8 mouse cellular contexts compared by ENCODE assay signal in genomic region chr1:136175183-136175582, GRCm38 (mm10). TPM values are rescaled to one million over a fixed set of nuclear protein-coding genes. Genes with fewer than 3 reads are reported as not detected.
DNase-seq lines count a peak whose midpoint lies in the region; ATAC-seq lines count a peak whose summit lies in the region.

No protein-coding gene starts in this region.

- H3K9me3 ChIP-seq in stomach, embryonic 15.5 days, result no peaks in the 10 kb centered on the region

- WGBS in stomach, embryonic 15.5 days, result 27% methylated on average over 6 of the region's 6 CpGs

- H3K27ac ChIP-seq in stomach, embryonic 15.5 days, result peak overlapping the region; percentile 70; the same call in 1 of the 2 replicates

- H3K4me1 ChIP-seq in stomach, embryonic 15.5 days, result peaks cover 35% of the 10 kb centered on the region

- no peak for ATAC-seq in stomach, embryonic 15.5 days (ENCODE audit: insufficient read depth, low FRiP score, low read depth)

- H3K9ac ChIP-seq in stomach, embryonic 15.5 days, result no peak overlapping the region

- intact Hi-C loops in left cerebral cortex, postnatal 14 days (cut with DNase I), result no loop called here

- peaks cover 6% of the 10 kb centered on the region; the same call in 1 of the 2 replicates for H3K36me3 ChIP-seq in stomach, embryonic 15.5 days

- no peaks in the 10 kb centered on the region for H3K27me3 ChIP-seq in stomach, embryonic 15.5 days (replicated peaks)

- H3K4me2 ChIP-seq in stomach, embryonic 15.5 days, result no peak overlapping the region

- no peak overlapping the region for H3K4me3 ChIP-seq in stomach, embryonic 15.5 days (replicated peaks)

- peak; percentile 34 for DNase-seq in adrenal gland, adult 2 months
- no peak for DNase-seq in adrenal gland, adult 8-10 months
- peak; percentile 70 to 74 for DNase-seq in left cerebral cortex, postnatal 14 days (ENCODE audit: low spot score in 2 of 2)
- DNase-seq in left cerebral cortex, adult 8-10 months (ENCODE audit: low spot score in 2 of 2), result no peak
- DNase-seq in c-Kit-positive CD71-positive TER-119-positive erythroid progenitor cells, embryonic 14.5 days (ENCODE audit: low spot score), result peak; percentile 81
- peak; percentile 81 for DNase-seq in induced T-regulatory cell, adult 2 months (ENCODE audit: low read depth)
- DNase-seq in lung, postnatal 14 days, result peak; percentile 44

RNA-seq across cellular contexts. Expression of gene Mroh3, which starts 37.4 kb away (rescaled TPM):
- total RNA-seq in adrenal gland, adult 2 months (2021), result not detected
- not detected in 2 replicates for polyA plus RNA-seq in adrenal gland, adult 2 months (2012; rRNA removed)
- total RNA-seq in adrenal gland, adult 8-10 months (2022), result not detected
- total RNA-seq in left cerebral cortex, postnatal 14 days (2021), result 1 to 10 TPM; 1.1 to 2.2 TPM
- total RNA-seq in left cerebral cortex, adult 8-10 months (2022), result 1 to 10 TPM in 1 of 4 experiments, under 1 TPM in 3; 0.37 to 1.2 (median 0.56) TPM
- 0.66 and 0.73 TPM in 2 replicates for polyA plus RNA-seq in stomach, embryonic 15.5 days (2015; fragmentation: Nextera tagmentation; extraction: Ambion mirVana)

RNA-seq across cellular contexts. Expression of gene Kif21b, which starts 44.0 kb away (rescaled TPM):
- 1 to 10 TPM; 2.2 to 5.1 TPM for total RNA-seq in adrenal gland, adult 2 months (2021)
- 4.5 and 6.5 TPM in 2 replicates for polyA plus RNA-seq in adrenal gland, adult 2 months (2012; rRNA removed)
- total RNA-seq in adrenal gland, adult 8-10 months (2022), result 10 to 100 TPM in 2 of 4 experiments, 1 to 10 TPM in 2; 3.8 to 12.3 (median 7.6) TPM
- total RNA-seq in left cerebral cortex, postnatal 14 days (2021), result 100 to 1,000 TPM; 180 to 201 TPM
- total RNA-seq in left cerebral cortex, adult 8-10 months (2022), result 10 to 100 TPM; 49.0 to 57.8 (median 53.5) TPM
- polyA plus RNA-seq in stomach, embryonic 15.5 days (2015; fragmentation: Nextera tagmentation; extraction: Ambion mirVana), result 3.3 and 3.8 TPM in 2 replicates

RNA-seq across cellular contexts. Expression of gene Inava, which starts 58.9 kb away (rescaled TPM):
- under 1 TPM in 1 of 2 experiments, not detected in 1; 0.24 TPM for total RNA-seq in adrenal gland, adult 2 months (2021)
- 0.19 and 0.33 TPM in 2 replicates for polyA plus RNA-seq in adrenal gland, adult 2 months (2012; rRNA removed)
- total RNA-seq in adrenal gland, adult 8-10 months (2022), result under 1 TPM in 1 of 4 experiments, not detected in 3; 0.08 TPM
- total RNA-seq in left cerebral cortex, postnatal 14 days (2021), result 1 to 10 TPM; 3.6 to 4.1 TPM
- total RNA-seq in left cerebral cortex, adult 8-10 months (2022), result 1 to 10 TPM; 1.2 to 2.7 (median 1.5) TPM
- polyA plus RNA-seq in stomach, embryonic 15.5 days (2015; fragmentation: Nextera tagmentation; extraction: Ambion mirVana), result 30.8 and 33.1 TPM in 2 replicates

Comparison
In these comparisons a context has a peak if more than half of its experiments do, and no peak if none do; other contexts are left out.
1. DNase-seq: peak in adrenal gland, adult 2 months (single experiment), left cerebral cortex, postnatal 14 days (2 of 2), c-Kit-positive CD71-positive TER-119-positive erythroid progenitor cells, embryonic 14.5 days (single experiment), induced T-regulatory cell, adult 2 months (single experiment) and lung, postnatal 14 days (single experiment); none in adrenal gland, adult 8-10 months (single experiment) and left cerebral cortex, adult 8-10 months (0 of 2).